Mouse (Mus musculus) naive thymus-derived CD4-positive, alpha-beta T cell, adult 5 months (primary cell): ENCODE data around the gene F11. TPM values are rescaled to one million over a fixed set of nuclear protein-coding genes. Genes with fewer than 3 reads are reported as not detected.

Experiments used
- polyA plus RNA-seq: library from polyadenylated mRNA; unstranded; fragments of 100-300 nt; shearing (Covaris generic); gene quantifications from one replicate; pipeline ENCODE4 v1.2.1, GENCODE M21; 2017

F11 gene
- not detected for polyA plus RNA-seq

DNA sequence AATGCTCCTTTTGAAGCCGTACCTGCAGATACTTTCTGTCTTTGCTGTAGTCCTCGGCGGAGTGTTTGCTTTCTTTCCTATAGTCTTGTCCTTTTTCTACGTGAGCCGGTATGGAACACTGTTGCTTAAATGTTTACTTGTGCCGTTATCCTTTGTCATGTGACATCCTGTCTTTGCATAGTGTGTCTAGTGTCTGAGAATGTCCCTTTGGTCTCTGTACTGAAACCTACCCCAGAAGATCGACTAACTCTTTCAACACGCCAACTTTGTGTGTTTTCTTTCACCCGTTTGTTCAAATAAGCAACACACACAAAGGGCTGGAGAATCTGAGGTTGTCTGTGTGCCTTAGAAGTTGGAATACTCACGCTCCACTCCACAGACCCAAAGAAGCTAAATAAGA lies at the start of gene F11:
TSS of gene F11 (minus strand) at position 112 of the 400 bp plus-strand sequence.

DNA sequence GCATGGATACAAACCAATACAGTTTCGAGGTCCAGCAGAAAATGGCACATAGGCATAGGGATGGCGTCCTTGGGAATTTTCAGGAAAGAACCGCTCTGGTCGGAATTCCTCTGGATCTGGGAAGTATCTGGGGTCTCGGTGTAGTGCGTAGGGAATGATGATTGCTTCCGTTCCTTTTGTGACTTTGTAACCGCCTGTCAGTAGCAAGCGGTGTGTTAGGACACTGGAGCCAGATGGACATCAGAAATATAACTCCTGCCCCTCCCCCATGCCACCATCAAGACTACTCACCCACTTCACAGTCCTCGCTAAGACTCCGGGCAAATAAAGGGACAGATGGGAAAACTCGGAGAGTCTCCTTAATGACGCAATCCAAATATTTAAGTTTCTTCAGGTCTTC lies 46.5 kb upstream of the F11 start, which contains the start of gene Gm45753:
TSS of gene Gm45753 (minus strand) at position 101 of the 400 bp plus-strand sequence.

DNA sequence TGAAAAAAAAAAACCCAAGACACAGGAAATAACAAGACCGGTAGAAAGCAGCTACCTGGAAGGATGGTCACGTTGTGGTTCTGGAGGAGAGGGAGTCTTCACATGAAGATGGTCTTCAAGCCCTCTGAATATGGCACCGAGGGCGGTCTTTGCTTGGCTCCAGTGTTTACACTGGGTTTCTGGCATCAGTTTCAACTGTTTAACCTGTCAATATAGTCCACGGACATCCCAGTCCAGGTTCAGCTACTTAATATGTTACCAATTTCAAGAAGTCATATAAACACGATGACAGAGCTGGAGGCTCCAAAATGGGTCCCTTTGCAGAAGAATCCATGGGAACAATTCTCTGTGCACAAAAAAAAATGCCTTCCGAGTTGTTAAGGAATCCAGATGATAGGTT lies 32.9 kb upstream of the F11 start, which contains the start of gene Klkb1:
TSS of gene Klkb1 (minus strand) at position 173 of the 400 bp plus-strand sequence.

Other genes starting within 250 kb of the F11 start
- not detected for gene Mtnr1a, start 192.9 kb downstream of the F11 start, polyA plus RNA-seq
- gene Klkb1, start 32.8 kb upstream of the F11 start, polyA plus RNA-seq, result not detected
- gene Gm45753, start 46.4 kb upstream of the F11 start, polyA plus RNA-seq, result not detected
- gene Cyp4v3, start 71.2 kb upstream of the F11 start, polyA plus RNA-seq, result 4.4 TPM
- gene Fam149a, start 120.3 kb upstream of the F11 start, polyA plus RNA-seq, result not detected
- gene Tlr3, start 149.0 kb upstream of the F11 start, polyA plus RNA-seq, result 0.15 TPM
- 0.16 TPM for gene Sorbs2, start 245.8 kb upstream of the F11 start, polyA plus RNA-seq